Mouse (Mus musculus) adipose tissue, adult 10 weeks (tissue): ENCODE measurements around the gene Sspn. TPM values are rescaled to one million over a fixed set of nuclear protein-coding genes. Genes with fewer than 3 reads are reported as not detected.

Experiments used
- polyA plus RNA-seq: library from polyadenylated mRNA; stranded (reverse); fragments of 350-450 nt; fragmentation: Illumina TruSeq; extraction: RNeasy Lipid Tissue Mini Kit (QIAGEN cat#74804); gene quantifications from one replicate; pipeline ENCODE4 v1.2.3, GENCODE M21; 2014; ENCODE audit warnings: low read depth, low replicate concordance

Gene Sspn
- 23.8 TPM for polyA plus RNA-seq

DNA sequence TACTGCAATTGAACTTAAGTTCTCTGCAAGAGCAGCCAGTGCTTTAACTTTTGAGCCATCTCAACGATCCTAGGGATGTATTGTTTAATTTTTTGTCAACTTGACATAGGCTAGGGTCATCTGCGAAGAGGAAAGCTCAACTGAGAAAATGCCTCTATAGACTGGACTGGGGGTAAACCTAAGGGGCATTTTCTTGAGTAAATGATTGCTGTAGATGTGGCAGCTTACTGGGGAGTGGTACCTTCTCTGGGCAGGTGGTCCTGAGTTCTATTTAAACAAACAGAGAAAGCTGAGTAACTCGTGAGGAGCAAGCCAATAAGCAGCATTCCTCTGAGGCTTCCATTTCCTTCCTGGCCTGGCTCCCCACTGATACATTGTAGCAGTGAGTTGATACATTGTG is at the start of gene Sspn:
Gene Sspn (plus strand): TSS at position 301 of the 400 bp plus-strand sequence.

Other genes with a start within 250 kb of the Sspn start
- gene Rassf8, start 184.9 kb upstream of the Sspn start, polyA plus RNA-seq: 31.8 TPM
- gene Bhlhe41, start 66.1 kb upstream of the Sspn start, polyA plus RNA-seq: 36.7 TPM